Mouse (Mus musculus) lung, adult 18-20 months (tissue): Measurements from ENCODE around the gene Vps53.
"Not testable (repeated sequence)": the region's sequence is repeated elsewhere in the genome, so short reads cannot be mapped to it uniquely, and the experiment has no call there.

Experiments used
- DNase-seq, 2 experiments: peaks; one replicate each; pipeline ENCODE4 v3.0.0; 2022; ENCODE audit warnings: mixed read lengths in 2 of 2

The Vps53 gene

DNA sequence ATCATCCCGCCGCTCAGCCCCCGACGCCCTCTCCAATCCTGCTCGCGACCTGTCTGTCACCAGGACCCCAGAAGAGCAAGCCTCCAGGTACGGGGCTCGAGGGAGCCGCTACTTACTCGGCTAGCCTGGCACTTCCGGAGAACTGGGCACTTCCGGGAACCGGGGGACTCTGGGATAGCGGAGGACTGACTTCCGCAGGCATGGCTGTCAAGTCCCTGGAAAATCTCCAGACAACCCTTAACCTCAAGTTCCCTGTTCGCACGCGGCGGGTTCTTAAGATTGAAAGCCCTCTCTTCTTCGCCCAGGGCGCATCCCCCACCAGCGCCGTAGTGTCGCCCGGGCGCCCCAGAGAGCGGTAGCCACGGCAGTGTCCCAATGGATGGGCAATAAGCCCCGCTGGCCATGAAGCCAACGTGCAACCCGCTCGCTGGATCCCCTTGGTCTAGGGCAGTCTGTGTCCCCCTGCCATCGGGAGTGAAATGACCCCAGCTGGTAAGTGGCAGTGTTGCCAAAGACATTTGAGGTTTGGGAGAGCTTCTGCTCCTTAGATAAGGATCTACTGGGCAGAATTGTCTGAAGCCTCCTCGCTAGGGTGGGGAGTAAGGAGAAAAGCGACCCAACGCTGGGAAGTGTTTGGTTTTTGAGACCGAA, at the start of gene Vps53, which contains the start of gene Fam57a:
Gene Vps53, minus strand, starts transcription at position 153 of the 651 bp plus-strand sequence.
Gene Fam57a, plus strand, starts transcription at position 177 of the 651 bp plus-strand sequence.
- peak; percentile 90 to 93 for DNase-seq

DNA sequence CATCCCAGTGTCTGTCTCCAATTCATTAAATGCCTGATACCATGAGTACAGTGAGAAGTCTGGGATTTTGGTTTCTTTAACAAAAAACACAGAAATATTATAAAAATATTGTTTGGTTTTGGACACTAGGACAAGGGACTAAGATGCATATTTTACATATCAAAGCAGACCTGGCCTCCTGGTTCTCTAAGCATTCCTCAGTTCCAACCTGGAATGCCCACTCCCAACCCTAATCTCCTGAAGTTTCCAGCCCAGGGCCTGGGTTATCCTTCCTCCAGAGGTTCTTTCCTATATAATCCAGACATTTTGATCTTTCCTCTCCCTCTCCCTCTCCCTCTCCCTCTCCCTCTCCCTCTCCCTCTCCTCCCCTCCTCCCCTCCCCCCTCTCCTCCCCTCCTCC, 45.6 kb upstream of the Vps53 start:
- DNase-seq = no peak

- no peak for DNase-seq
Observed at GRCm38 (mm10) chr11:76224631-76225030, 45.2 kb upstream of the Vps53 start.

DNA sequence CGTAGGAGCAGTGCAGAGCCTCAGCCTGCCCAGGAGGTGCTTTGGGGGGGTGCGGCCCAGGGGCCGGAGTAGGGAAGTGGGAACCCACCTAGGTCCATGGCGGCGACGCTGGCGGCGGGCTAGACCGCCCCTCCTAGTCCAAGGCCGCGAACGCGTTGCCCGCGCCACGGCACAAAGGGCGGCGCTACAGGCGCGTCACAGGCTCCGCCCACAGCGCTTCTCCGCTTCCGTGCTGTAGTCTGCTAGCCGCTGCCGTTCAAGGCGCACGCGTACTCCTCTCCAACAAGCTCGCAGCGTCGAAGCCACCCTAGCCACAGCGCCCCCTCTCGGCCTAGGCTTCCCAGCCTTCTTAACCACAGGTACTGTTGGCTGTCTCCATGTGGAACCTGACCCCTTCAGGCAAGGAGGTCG, 37.9 kb upstream of the Vps53 start, which contains the start of the genes Dbil5 and Gemin4:
Gene Dbil5, plus strand, starts transcription at position 219 of the 411 bp plus-strand sequence.
Gene Gemin4, minus strand, starts transcription at position 275 of the 411 bp plus-strand sequence.
- DNase-seq = peak; percentile 97 to 98

DNA sequence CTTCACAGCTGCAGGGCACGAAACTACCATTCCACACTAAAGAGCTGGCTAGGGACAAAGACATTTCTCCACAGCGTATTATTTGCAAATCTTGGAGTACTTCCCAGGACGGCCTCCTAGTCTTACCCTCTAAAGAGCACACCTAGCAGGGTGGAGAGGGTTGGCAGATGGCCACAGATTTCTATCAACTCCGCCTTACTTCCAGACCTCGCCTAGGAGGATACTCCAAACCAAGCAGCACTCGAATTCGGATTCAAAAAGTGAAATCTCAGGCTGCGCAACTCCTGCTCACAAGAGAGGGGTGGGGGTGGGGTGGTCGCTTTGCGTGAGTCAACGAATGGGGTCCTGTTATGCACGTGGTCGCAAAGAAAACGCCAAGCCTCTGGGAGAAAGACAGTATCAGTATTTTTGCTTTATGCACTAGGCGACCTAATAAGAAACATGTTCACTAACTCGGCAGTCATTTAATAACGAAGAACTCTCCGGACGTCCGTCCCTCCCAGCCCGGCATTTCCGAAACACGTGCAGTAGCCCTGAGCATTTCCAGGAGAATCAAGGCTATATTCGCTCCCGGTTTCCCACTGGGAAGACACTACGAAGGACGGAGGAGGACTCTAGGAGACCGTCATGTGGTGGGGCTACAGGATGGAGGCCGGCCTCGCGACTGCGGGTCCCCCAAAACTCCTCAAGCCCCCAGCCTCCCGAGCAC, 37.4 kb upstream of the Vps53 start:
- peak; percentile 82 to 90 for DNase-seq

DNA sequence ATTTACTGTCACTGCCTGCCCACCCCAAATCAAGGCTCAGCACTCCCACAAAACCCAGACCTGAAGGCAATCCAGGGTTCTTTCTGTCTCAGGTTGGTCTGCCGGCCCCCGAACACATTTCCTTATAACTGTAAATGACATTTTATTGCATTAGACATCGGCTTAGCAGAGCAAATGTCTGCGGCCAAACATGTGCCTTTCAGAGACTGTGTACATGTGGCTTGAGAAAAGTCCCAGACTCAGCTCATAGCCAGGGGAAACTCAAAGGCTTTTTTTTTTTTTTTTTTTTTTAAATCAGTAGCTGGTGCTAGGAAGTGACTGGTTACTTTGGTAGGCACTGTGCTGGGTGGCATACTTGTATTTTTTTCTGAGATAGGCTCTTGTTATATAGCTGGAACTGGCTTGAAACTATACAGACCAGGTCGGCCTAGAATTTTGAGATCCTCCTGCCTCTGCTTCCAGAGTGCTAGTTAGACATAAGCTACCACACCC, 36.6 kb upstream of the Vps53 start:
- DNase-seq = no peak

DNA sequence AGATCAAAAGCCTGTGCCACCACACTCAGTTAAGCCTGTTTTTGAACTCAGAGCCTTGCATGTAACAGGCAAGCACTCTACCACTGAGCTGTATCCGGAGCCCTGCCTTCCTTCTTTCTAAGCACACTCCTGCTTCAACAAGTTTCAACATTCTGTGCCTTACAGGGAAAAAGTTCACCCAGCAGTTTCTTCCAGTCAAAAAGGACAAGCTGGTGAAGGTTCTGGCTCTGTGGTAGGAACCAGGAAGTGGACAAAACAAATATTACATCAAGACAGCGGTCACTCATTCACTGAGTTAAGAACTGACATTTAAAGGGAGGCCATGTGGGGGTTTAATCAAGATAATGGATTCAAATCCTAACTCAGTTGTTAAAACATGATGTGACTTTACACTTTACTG, 35.6 kb upstream of the Vps53 start:
- peak in 1 of 2 experiments; percentile 51 for DNase-seq

DNA sequence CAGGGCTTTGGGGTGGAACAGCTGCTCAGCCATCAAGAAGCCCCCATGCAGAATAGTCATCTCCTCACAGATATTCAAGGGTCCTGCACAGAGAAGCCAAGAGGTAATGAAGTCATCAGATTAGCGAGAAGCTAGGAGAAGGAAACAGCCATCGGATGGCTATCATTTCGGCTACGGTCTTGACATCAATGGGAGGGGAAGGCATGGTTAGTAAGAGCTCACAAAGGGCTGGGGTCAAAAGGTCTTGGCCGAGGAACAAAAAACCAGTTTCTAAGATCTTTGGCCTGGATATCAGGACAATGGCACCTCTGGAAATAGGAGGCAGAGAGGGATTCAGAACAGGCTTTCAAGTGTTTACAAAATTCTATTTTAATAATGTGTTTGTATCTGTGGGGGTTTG, 34.4 kb upstream of the Vps53 start:
- no peak for DNase-seq

GRCm38 (mm10) chr11:76211595-76211994, 32.1 kb upstream of the Vps53 start:
- DNase-seq = not testable (repeated sequence)

GRCm38 (mm10) chr11:76210228-76210985, 31.0 kb upstream of the Vps53 start:
- peak; percentile 41 to 50 for DNase-seq

DNA sequence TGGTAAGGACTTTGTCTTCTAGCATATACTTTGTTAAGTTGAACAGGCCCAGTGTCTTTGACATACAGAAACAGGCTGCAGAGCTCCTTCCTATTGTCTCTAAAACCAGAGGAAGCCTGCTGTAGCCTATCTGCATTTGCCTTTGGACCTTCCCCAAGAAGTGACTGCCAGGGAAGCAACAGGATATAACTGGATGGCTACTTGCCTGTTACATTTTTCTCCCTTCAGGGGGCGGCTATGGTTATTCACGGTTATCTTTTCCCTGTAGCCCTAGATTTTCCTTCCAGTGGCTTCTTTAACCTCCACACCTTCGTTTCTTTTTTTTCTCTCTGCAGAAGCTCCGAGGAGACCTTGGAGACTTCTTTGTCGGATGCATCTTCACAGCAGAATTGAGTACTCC, 27.3 kb upstream of the Vps53 start:
- DNase-seq = no peak

DNA sequence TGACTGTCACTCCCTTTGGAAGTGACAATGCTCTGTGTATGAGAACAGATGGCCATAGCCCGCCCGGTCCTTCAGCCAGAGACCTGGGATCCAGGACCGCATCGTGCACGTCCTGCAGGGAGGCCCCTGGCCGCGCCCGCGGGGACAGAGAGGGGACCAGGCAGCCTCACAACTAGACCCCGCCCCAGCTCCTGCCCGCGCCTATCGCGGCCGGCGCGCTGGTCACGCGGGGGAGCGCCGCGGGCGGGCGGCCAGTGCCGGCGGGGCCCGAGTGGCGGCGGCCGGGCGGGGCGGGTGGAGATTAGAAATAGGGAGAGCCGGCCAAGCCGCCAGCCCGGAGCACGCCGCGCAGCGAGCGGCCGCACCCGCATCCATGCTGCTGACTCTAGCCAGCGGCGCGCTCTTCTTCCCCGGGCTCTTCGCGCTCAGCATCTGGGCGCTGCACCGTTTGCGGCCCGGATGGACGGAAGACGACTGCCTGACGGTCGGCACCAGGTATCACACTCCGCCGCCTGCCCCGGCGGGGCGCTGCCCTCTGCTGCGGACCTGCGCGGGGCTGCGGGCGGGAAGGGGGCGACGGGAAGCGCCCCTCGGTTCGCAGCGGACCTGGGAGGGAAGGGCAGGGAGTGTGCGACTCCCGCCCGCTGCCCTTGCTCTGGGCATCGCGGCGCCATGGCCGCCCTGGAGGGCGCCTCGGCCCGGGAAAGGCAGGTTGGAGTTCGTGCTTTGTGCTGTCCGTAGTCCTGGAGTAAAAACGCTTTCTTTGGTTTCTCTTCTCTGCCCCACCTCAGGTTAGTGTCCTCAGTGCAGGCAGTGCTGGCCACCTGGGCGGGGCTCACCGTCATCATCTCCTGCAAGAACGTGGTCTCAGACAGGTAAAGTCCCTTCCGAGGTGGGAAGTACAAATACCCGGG, 22.6 kb upstream of the Vps53 start:
- DNase-seq = peak; percentile 90 to 92

- no peak for DNase-seq
Observed at GRCm38 (mm10) chr11:76196977-76197469, 17.6 kb upstream of the Vps53 start.

DNA sequence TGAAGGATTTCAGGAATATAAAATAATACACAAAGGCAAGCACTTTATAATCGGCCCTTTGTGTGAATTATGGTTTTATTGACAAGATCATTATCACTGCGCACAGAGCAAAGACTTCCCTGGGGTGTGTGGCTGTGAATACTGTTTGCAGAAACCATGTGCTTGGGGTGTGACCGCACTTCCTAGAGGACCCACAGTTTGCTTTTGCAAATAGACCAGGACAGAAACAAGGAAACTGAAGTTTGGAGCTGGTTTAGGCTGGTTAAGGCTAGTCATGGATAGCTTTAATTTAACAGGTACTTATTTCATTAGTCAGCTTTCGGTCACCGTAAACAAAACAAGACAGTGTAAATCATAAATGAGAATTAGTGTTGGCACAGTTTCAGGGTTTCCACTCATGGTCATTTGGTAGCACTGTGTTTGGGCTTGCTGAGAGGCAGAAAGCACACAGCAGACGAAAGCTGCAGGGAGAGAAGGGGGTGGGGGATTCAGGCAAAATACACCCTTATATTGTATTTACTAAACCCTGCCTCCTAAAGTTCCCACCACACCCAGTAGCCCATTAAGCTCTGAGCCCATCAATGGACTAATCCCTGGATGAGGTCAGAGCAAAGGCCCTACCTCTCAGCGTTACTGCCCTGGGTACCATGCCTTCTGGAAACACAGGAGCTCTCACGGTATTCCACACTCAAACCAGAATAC, 17.0 kb upstream of the Vps53 start:
- no peak for DNase-seq

DNA sequence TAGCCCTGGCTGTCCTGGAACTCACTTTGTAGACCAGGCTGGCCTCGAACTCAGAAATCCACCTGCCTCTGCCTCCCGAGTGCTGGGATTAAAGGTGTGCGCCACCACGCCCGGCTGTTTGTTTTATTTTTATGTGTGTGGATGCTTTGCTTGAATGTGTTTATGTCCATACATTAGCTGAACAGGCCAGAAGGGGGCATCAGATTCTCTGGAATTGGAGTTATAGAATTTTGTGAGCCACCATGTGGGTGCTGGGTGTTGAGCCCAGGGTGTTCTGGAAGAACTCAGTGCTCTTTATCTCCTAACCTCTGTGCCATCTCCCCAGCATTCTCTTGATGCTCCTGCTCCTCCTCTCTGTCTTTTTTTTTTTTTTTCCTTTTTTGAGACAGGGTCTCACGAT, 7.5 kb upstream of the Vps53 start:
- DNase-seq = peak in 1 of 2 experiments; percentile 12

DNA sequence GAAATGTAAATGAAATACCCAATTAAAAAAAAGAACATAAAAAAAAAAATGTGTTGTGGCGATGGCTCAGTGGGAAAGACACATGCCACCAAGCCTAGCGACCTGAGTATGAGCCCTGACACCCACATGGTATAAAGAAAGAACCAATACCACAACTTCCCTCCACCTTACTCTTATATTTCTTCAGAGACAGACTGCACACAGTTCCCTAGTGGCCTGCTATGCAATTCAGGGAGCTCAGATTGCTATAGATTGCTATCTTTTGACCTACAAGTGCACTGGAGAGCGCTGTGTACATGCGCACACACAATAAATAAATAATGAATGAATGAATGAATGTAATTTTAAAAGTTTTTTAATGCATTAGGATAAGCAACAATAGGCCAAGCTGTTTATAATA, 4.3 kb upstream of the Vps53 start:
- no peak for DNase-seq

- DNase-seq = no peak
Observed at GRCm38 (mm10) chr11:76180146-76180540, 696 bp upstream of the Vps53 start.

- DNase-seq = peak in 1 of 2 experiments; percentile 20
Observed at GRCm38 (mm10) chr11:76178726-76179494, 537 bp downstream of the Vps53 start.

- DNase-seq = no peak
Observed at GRCm38 (mm10) chr11:76170207-76170606, 9.2 kb downstream of the Vps53 start.

DNA sequence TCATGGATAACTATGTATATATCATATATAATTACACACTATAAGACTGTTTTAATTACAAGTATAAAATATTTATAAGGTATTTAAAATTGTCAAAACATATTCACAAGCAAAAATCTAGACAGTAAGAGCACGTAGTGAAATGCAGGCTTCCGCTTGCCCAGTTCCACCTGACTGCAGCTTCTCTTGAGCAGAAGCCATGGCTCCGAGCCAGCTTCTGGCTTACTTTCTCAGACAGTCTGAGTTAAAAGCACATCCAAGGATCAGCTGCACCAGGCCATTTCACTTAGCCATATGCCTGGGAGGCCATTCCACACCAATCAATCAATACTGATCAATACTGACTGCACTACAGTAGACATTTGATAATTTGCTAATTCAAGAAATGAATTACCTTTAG, 10.5 kb downstream of the Vps53 start:
- DNase-seq = no peak
